Mouse (Mus musculus) intestine, postnatal 0 days (tissue): ENCODE results near the gene Phf23. TPM values are rescaled to one million over a fixed set of nuclear protein-coding genes. Genes with fewer than 3 reads are reported as not detected.

Source experiments
- ATAC-seq: fragments of 200-750 bp; cut with Nextera tagmentation; 2 replicates; pipeline ENCODE4 v1.8.0; 2017; ENCODE audit warnings: mild to moderate bottlenecking, moderate TSS enrichment, moderate library complexity
- H3K27ac ChIP-seq: fragments of 300-500 bp; sonication (generic); 2 replicates; pipeline ENCODE4 v1.5.1; 2014; ENCODE audit warnings: mild to moderate bottlenecking, low read depth, low read length, moderate library complexity
- H3K27me3 ChIP-seq: fragments of 300-500 bp; sonication (generic); replicated peaks from 2 replicates; pipeline ENCODE4 v1.6.1; 2014; ENCODE audit warnings: low read length, mixed read lengths; ENCODE audit not compliant: control insufficient read depth, insufficient read depth
- H3K36me3 ChIP-seq: fragments of 300-500 bp; sonication (generic); 2 replicates; pipeline ENCODE4 v1.6.1; 2014; ENCODE audit warnings: mild to moderate bottlenecking, moderate library complexity; ENCODE audit not compliant: control insufficient read depth, insufficient read depth
- H3K4me1 ChIP-seq: fragments of 300-500 bp; sonication (generic); replicated peaks from 2 replicates; pipeline ENCODE4 v1.6.1; 2014; ENCODE audit warnings: antibody characterized with exemption, low read length, mixed read lengths; ENCODE audit not compliant: control insufficient read depth, insufficient read depth
- H3K4me2 ChIP-seq: fragments of 300-500 bp; sonication (generic); replicated peaks from 2 replicates; pipeline ENCODE4 v1.6.1; 2014; ENCODE audit warnings: low read depth, mild to moderate bottlenecking, moderate library complexity
- H3K4me3 ChIP-seq: fragments of 300-500 bp; sonication (generic); 2 replicates; pipeline ENCODE4 v1.5.1; 2014; ENCODE audit warnings: low read depth, low read length
- H3K9ac ChIP-seq: fragments of 300-500 bp; sonication (generic); 2 replicates; pipeline ENCODE4 v1.6.1; 2014; ENCODE audit warnings: mild to moderate bottlenecking, low read depth, low read length
- H3K9me3 ChIP-seq: fragments of 300-500 bp; sonication (generic); 2 replicates; pipeline ENCODE4 v1.6.1; 2016; ENCODE audit warnings: mixed run types; ENCODE audit not compliant: control insufficient read depth
- CTCF ChIP-seq: sonication (generic); IDR thresholded peaks from 2 replicates; pipeline ENCODE4 v1.5.1; 2016; ENCODE audit warnings: low read depth, mild to moderate bottlenecking, control low read depth, antibody characterized with exemption, moderate library complexity
- WGBS: fragments of 180-500 bp; shearing (Covaris S2); extraction: QIAGEN DNeasy Blood & Tissue Kit; methylation state at CpG from one replicate; pipeline ENCODE4 v1.1.7; 2014; 5-methylcytosine and 5-hydroxymethylcytosine counted together
- polyA plus RNA-seq: library from polyadenylated mRNA; unstranded; fragments of >200 nt; fragmentation: Nextera tagmentation; extraction: Ambion mirVana; gene quantifications from 2 replicates; pipeline ENCODE4 v1.2.1, GENCODE M21; 2015

The Phf23 gene
- polyA plus RNA-seq, 1 experiment from 2014 or later = 32.6 TPM

GRCm38 (mm10) chr11:70001159-70001558 lies 5.6 kb downstream of the Phf23 start:
- peak overlapping the region; percentile 87; the same call in 1 of the 2 replicates for H3K27ac ChIP-seq
- H3K9me3 ChIP-seq = no peaks in the 10 kb centered on the region
- peak overlapping the region; percentile 96 for H3K4me2 ChIP-seq
- H3K4me1 ChIP-seq = peaks cover 6% of the 10 kb centered on the region
- no peaks in the 10 kb centered on the region for H3K27me3 ChIP-seq
- WGBS = 10% methylated on average over 8 of the region's 8 CpGs
- H3K36me3 ChIP-seq = peaks cover 26% of the 10 kb centered on the region
- TF ChIP-seq CTCF = no peak
- H3K4me3 ChIP-seq = peak overlapping the region; percentile 84
- H3K9ac ChIP-seq = peak overlapping the region; percentile 82
- no peak for ATAC-seq

GRCm38 (mm10) chr11:70001865-70002264 lies 6.3 kb downstream of the Phf23 start:
- H3K4me2 ChIP-seq = peak overlapping the region; percentile 96
- peaks cover 6% of the 10 kb centered on the region for H3K4me1 ChIP-seq
- H3K27ac ChIP-seq = no peak overlapping the region
- no peak for ATAC-seq
- no peaks in the 10 kb centered on the region for H3K9me3 ChIP-seq
- no peaks in the 10 kb centered on the region for H3K27me3 ChIP-seq
- no peak overlapping the region for H3K4me3 ChIP-seq
- TF ChIP-seq CTCF = peak; percentile 76
- H3K9ac ChIP-seq = no peak overlapping the region
- H3K36me3 ChIP-seq = peaks cover 33% of the 10 kb centered on the region

GRCm38 (mm10) chr11:70002471-70002870 lies 6.9 kb downstream of the Phf23 start:
- Histone ChIP-seq H3K36me3 (peaks cover 39% of the 10 kb centered on the region), H3K4me3 (no peak overlapping the region), H3K9me3 (no peaks in the 10 kb centered on the region), H3K27ac (no peak overlapping the region), H3K4me1 (peaks cover 6% of the 10 kb centered on the region), H3K27me3 (no peaks in the 10 kb centered on the region), H3K4me2 (peak overlapping the region; percentile 96; the same call in 1 of the 2 replicates), H3K9ac (no peak overlapping the region)
- ATAC-seq = no peak
- 85% methylated on average over 2 of the region's 2 CpGs for WGBS
- no peak for TF ChIP-seq CTCF

- Histone ChIP-seq H3K4me2 (no peak overlapping the region), H3K9ac (no peak overlapping the region), H3K9me3 (no peaks in the 10 kb centered on the region), H3K27me3 (no peaks in the 10 kb centered on the region), H3K4me1 (peaks cover 6% of the 10 kb centered on the region), H3K36me3 (peaks cover 53% of the 10 kb centered on the region), H3K4me3 (no peak overlapping the region), H3K27ac (no peak overlapping the region)
- no peak for ATAC-seq
- WGBS = 54% methylated on average over 5 of the region's 5 CpGs
- peak; percentile 72 for TF ChIP-seq CTCF
These were observed 9.9 kb downstream of the Phf23 start for GRCm38 (mm10) chr11:70005521-70005920.

GRCm38 (mm10) chr11:70010033-70010432 lies 14.5 kb downstream of the Phf23 start:
- H3K4me3 ChIP-seq = no peak overlapping the region
- H3K4me1 ChIP-seq = 0 out of 2 replicates have a peak, but pooled peaks cover 5% of the 10 kb centered on the region
- no peaks in the 10 kb centered on the region for H3K9me3 ChIP-seq
- 83% methylated on average over 6 of the region's 6 CpGs for WGBS
- no peak overlapping the region for H3K4me2 ChIP-seq
- H3K36me3 ChIP-seq = peaks cover 87% of the 10 kb centered on the region
- no peak for ATAC-seq
- no peaks in the 10 kb centered on the region for H3K27me3 ChIP-seq
- H3K9ac ChIP-seq = no peak overlapping the region
- TF ChIP-seq CTCF = no peak
- no peak overlapping the region for H3K27ac ChIP-seq

GRCm38 (mm10) chr11:70010548-70010947 lies 15.0 kb downstream of the Phf23 start:
- Histone ChIP-seq H3K9me3 (no peaks in the 10 kb centered on the region), H3K9ac (no peak overlapping the region), H3K27me3 (no peaks in the 10 kb centered on the region), H3K4me3 (no peak overlapping the region), H3K4me2 (no peak overlapping the region), H3K4me1 (0 out of 2 replicates have a peak, but pooled peaks cover 8% of the 10 kb centered on the region), H3K27ac (no peak overlapping the region), H3K36me3 (peaks cover 84% of the 10 kb centered on the region)
- WGBS = 73% methylated on average over 12 of the region's 12 CpGs
- TF ChIP-seq CTCF = no peak
- no peak for ATAC-seq

- TF ChIP-seq CTCF = no peak
- Histone ChIP-seq H3K4me1 (0 out of 2 replicates have a peak, but pooled peaks cover 8% of the 10 kb centered on the region), H3K36me3 (peaks cover 80% of the 10 kb centered on the region), H3K9me3 (no peaks in the 10 kb centered on the region), H3K27me3 (no peaks in the 10 kb centered on the region), H3K27ac (no peak overlapping the region), H3K4me2 (no peak overlapping the region), H3K9ac (no peak overlapping the region), H3K4me3 (no peak overlapping the region)
- WGBS = 93% methylated on average over 10 of the region's 10 CpGs
- ATAC-seq = no peak
These were observed 15.4 kb downstream of the Phf23 start for GRCm38 (mm10) chr11:70010961-70011360.
